Mouse (Mus musculus) forebrain, embryonic 14.5 days (tissue): ENCODE measurements around the gene Hpse2. TPM values are rescaled to one million over a fixed set of nuclear protein-coding genes. Genes with fewer than 3 reads are reported as not detected.
A peak's percentile ranks its signal among the peaks of the same experiment; 100 is the strongest.

Experiments used
- ATAC-seq: fragments of 200-750 bp; cut with Nextera tagmentation; 2 replicates; pipeline ENCODE4 v1.8.0; 2017; ENCODE audit warnings: mild to moderate bottlenecking, moderate library complexity
- DNase-seq: peaks from one replicate; pipeline ENCODE4 v3.0.0-alpha.2; 2015; ENCODE audit warnings: low spot score
- H3K27ac ChIP-seq: fragments of 300-500 bp; sonication (generic); 2 replicates; pipeline ENCODE4 v1.5.1; 2014; ENCODE audit warnings: low read depth, mild to moderate bottlenecking, control low read depth, low read length, moderate library complexity
- H3K27me3 ChIP-seq: fragments of 300-500 bp; sonication (generic); replicated peaks from 2 replicates; pipeline ENCODE4 v1.6.1; 2014; ENCODE audit warnings: low read length, control low read depth, mixed read lengths; ENCODE audit not compliant: control insufficient read depth, insufficient read depth
- H3K36me3 ChIP-seq: fragments of 300-500 bp; sonication (generic); 2 replicates; pipeline ENCODE4 v1.6.1; 2014; ENCODE audit warnings: low read length, control low read depth; ENCODE audit not compliant: control insufficient read depth, insufficient read depth
- H3K4me1 ChIP-seq: fragments of 300-500 bp; sonication (generic); 2 replicates; pipeline ENCODE4 v1.6.1; 2014; ENCODE audit warnings: antibody characterized with exemption, low read length, control low read depth; ENCODE audit not compliant: control insufficient read depth, insufficient read depth
- H3K4me2 ChIP-seq: fragments of 300-500 bp; sonication (generic); 2 replicates; pipeline ENCODE4 v1.6.1; 2014; ENCODE audit warnings: mild to moderate bottlenecking, control low read depth, low read length
- H3K4me3 ChIP-seq: fragments of 300-500 bp; sonication (generic); 2 replicates; pipeline ENCODE4 v1.5.1; 2014; ENCODE audit warnings: low read depth, low read length, control low read depth
- H3K9ac ChIP-seq: fragments of 300-500 bp; sonication (generic); 2 replicates; pipeline ENCODE4 v1.6.1; 2014; ENCODE audit warnings: mild to moderate bottlenecking, low read length, control low read depth, moderate library complexity
- H3K9me3 ChIP-seq: fragments of 300-500 bp; sonication (generic); replicated peaks from 2 replicates; pipeline ENCODE4 v1.6.1; 2016; ENCODE audit warnings: low read length, control low read depth, mixed read lengths; ENCODE audit not compliant: control insufficient read depth
- WGBS: fragments of 180-500 bp; shearing (Covaris S2); extraction: QIAGEN DNeasy Blood & Tissue Kit; methylation state at CpG from one replicate; pipeline ENCODE4 v1.1.7; 2014; 5-methylcytosine and 5-hydroxymethylcytosine counted together
- polyA plus RNA-seq: library from polyadenylated mRNA; unstranded; fragments of >200 nt; fragmentation: Nextera tagmentation; extraction: Ambion mirVana; gene quantifications from 2 replicates; pipeline ENCODE4 v1.2.1, GENCODE M21; 2014

Gene Hpse2
- polyA plus RNA-seq, 1 experiment from 2014 or later, result 0.04 TPM

DNA sequence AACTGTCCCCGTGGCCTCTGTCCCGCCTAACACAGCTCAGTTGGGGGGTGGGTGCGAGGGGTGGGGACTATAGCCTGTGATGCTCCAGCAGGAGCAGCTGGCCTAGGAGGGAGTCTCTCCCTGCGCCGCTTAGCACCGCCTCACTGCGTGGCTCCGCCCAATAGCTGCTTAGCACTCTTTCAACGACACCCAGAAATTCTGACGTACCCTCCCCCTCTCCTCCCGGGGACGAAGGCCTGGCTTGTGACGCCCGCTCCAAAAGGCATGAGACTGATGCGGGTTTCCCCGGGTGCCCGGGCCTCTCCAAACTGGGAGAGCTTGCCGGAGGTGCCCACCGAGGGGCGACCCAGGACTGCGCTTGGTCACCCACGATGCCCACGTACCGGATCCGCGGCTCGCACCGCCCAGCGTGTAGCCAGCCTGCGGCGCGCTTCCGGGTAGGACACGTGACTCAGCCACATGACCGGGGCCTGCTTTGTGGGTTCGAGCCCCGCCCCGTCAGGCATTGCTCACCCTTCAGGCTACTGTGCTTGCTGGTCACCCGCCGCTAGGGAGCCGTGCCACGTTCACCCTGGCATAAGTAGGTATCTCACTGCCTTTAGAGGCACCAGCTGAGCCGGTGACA, 608.5 kb downstream of the Hpse2 start, which contains the start of gene Hps1:
Gene Hps1, minus strand, starts transcription at position 448 of the 625 bp plus-strand sequence.
- Histone ChIP-seq H3K27me3 (no peaks in the 10 kb centered on the region), H3K36me3 (no peaks in the 10 kb centered on the region), H3K27ac (peak within 1 kb of the TSS; percentile 80), H3K4me3 (peak within 1 kb of the TSS; percentile 61), H3K9ac (peak within 1 kb of the TSS; percentile 70), H3K9me3 (no peaks in the 10 kb centered on the region), H3K4me1 (no peaks in the 10 kb centered on the region; the same call in 1 of the 2 replicates), H3K4me2 (peak within 1 kb of the TSS; percentile 58)
- under 1% methylated on average over 43 of the region's 43 CpGs for WGBS
- peak; percentile 99 for ATAC-seq
- DNase-seq, result peak; percentile 98

DNA sequence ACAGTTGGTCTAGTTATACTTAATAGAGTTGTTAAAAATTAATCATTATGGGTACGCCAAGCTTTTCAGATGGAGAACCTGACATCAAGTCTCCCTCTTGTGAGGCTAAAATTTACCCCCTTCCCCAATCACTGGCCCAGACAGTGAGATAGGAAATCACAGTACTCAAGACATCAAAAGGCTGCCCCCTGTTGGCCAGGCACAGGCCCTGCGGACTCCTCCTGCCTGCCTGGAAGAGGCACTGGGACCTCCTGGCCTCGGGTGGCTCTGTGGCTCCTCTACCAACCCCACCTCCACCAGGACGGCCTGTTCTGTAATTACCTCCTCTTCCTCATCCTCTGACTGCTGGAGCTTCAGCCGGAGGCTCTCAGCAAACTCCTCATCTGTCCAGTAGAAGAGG, 610.4 kb downstream of the Hpse2 start:
- no peak for DNase-seq
- WGBS, result 83% methylated on average over 5 of the region's 5 CpGs

DNA sequence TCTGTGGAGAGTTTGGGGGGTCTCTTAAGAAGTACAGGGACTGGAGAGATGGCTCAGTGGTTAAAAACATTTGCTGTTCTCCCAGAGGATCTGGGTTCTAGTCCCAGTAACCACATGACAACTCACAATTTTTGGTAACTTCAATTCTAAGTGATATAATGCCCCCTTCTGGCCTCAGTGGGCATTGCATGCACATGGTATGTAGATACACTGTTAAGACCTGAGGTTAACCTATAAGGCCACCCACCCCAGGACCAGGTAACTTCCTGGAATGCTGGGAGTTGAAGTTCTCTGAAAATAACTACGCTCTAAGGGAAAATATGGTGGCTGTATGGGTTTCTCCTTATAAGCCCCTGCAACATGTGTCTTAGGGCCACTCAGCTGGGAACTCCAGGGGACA, 611.3 kb downstream of the Hpse2 start:
- ATAC-seq (no peak), DNase-seq (peak; percentile 20)
- 97% methylated on average over 1 of the region's 1 CpGs for WGBS
- Histone ChIP-seq H3K4me2 (no peak overlapping the region), H3K4me1 (no peaks in the 10 kb centered on the region; the same call in 1 of the 2 replicates), H3K4me3 (no peak overlapping the region), H3K36me3 (no peaks in the 10 kb centered on the region), H3K9ac (no peak overlapping the region), H3K27me3 (no peaks in the 10 kb centered on the region), H3K27ac (no peak overlapping the region), H3K9me3 (no peaks in the 10 kb centered on the region)

More for the DNA sequence above, 610.4 kb downstream of the Hpse2 start:
- ATAC-seq, result no peak
- Histone ChIP-seq H3K4me3 (no peak overlapping the region), H3K36me3 (no peaks in the 10 kb centered on the region), H3K4me1 (no peaks in the 10 kb centered on the region; the same call in 1 of the 2 replicates), H3K27me3 (no peaks in the 10 kb centered on the region), H3K4me2 (no peak overlapping the region), H3K27ac (no peak overlapping the region), H3K9me3 (no peaks in the 10 kb centered on the region), H3K9ac (no peak overlapping the region)

DNA sequence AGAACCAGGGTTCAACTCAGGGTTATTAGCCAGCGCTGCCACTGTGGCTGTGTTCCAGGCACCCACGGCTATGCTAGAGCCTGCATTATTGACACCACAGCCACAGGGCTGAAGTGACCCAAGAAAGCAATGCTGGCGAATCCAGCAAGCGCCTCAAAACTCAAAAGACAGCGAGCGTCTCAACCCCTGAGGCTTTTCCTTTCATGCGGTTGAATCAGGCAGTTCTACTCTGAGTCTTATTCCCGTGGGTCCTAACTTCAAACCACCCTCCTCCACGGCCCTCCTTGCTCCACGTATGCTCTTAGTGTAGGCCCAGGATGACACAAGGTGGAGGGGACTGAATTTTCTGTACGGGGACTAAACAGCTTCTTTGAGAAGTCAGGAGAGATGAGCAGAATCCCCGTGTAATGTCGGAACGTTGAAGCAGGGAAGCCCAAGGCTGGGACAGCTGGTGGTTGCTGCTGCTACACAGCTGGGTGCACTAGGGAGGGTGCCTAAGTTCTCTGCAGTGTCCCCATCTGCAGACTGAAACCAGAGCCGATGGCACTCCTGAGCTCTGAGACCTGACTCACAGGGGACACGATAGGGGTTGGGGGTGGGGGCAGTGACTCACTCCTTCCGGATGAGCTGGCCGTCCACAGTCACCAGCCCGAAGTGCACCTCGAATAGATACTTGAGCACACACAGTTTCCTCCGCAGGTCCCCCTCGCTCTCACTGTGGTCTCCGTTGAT, 617.8 kb downstream of the Hpse2 start:
- Histone ChIP-seq H3K36me3 (peaks cover 19% of the 10 kb centered on the region; the same call in 1 of the 2 replicates), H3K9me3 (no peaks in the 10 kb centered on the region), H3K27ac (no peak overlapping the region), H3K4me3 (no peak overlapping the region), H3K9ac (no peak overlapping the region), H3K4me1 (no peaks in the 10 kb centered on the region), H3K4me2 (no peak overlapping the region), H3K27me3 (no peaks in the 10 kb centered on the region)
- ATAC-seq (no peak), DNase-seq (no peak)
- WGBS, result 84% methylated on average over 23 of the region's 23 CpGs

DNA sequence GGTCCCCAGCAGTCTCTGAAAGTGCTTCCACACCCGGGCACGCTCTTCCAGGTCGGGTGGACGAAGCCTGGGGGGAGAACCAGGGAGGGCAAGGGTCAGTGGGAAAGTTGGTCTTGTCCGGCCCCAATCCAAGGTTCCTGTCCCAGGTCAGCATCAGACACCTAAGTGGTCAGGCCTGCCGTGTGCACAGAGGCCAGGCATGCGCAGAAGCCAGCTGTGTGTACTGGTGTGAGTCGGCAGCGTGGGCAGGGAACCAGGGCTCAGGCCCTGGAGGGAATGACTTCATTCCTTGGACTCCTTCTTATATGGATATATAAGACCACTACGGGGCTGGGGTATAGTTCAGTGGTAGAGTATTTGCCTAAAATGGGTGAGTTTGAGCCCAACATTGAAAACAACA, 618.5 kb downstream of the Hpse2 start:
- WGBS, result 91% methylated on average over 10 of the region's 10 CpGs

DNA sequence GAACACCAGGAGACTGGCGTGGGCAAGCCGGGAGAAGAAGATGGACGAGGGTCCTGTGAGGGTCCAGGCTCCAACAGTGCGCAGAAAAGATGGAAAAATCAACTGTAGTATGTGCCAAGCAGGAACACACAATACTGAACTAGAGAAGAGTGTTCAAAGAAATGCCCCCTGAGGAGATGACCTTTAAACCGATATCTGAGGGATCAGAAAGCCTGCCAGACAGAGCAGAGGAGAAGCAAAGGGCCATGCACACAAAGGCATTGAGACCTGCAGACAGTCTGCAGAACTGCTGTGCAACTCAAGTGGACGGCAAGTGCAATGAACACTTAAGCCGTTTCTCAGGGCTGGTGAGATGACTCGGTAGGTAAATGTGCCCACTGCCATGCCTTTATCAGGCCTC, 620.8 kb downstream of the Hpse2 start:
- DNase-seq (no peak), ATAC-seq (no peak)
- no peak overlapping the region for H3K4me3 ChIP-seq
- H3K4me1 ChIP-seq, result no peaks in the 10 kb centered on the region
- no peaks in the 10 kb centered on the region for H3K9me3 ChIP-seq
- no peak overlapping the region for H3K4me2 ChIP-seq
- WGBS, result 70% methylated on average over 8 of the region's 8 CpGs
- H3K9ac ChIP-seq, result no peak overlapping the region
- no peak overlapping the region for H3K27ac ChIP-seq
- peaks cover 19% of the 10 kb centered on the region; the same call in 1 of the 2 replicates for H3K36me3 ChIP-seq
- no peaks in the 10 kb centered on the region for H3K27me3 ChIP-seq

More for the DNA sequence above, 618.5 kb downstream of the Hpse2 start:
- DNase-seq (no peak), ATAC-seq (no peak)
- no peak overlapping the region for H3K4me2 ChIP-seq
- H3K36me3 ChIP-seq, result peaks cover 19% of the 10 kb centered on the region; the same call in 1 of the 2 replicates
- no peaks in the 10 kb centered on the region for H3K27me3 ChIP-seq
- no peaks in the 10 kb centered on the region for H3K4me1 ChIP-seq
- H3K9me3 ChIP-seq, result no peaks in the 10 kb centered on the region
- no peak overlapping the region for H3K9ac ChIP-seq
- H3K27ac ChIP-seq, result no peak overlapping the region
- H3K4me3 ChIP-seq, result no peak overlapping the region

DNA sequence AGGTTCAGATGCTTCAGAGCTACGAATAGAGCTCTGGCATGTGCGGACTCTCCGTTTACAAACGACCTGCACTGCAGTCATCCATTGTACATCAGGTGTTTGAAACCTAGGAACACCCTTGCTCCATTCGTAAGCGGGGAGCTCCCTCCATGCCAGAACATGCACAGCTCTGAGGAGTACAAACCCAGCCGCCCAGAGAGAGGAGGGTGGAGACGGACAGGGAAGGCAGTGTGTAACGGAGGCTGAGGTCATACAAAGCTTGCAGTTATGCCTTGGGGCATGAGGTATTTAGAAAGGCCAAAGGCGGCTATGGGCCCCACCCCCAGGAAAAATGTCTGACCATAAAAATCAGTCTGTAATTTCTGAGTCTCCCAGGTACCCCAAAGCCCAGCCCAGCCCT, 623.8 kb downstream of the Hpse2 start:
- 64% methylated on average over 10 of the region's 10 CpGs for WGBS
- H3K4me3 ChIP-seq, result no peak overlapping the region
- no peak overlapping the region for H3K4me2 ChIP-seq
- H3K9me3 ChIP-seq, result no peaks in the 10 kb centered on the region
- ATAC-seq (no peak), DNase-seq (no peak)
- peaks cover 10% of the 10 kb centered on the region; the same call in 1 of the 2 replicates for H3K36me3 ChIP-seq
- H3K4me1 ChIP-seq, result no peaks in the 10 kb centered on the region
- no peak overlapping the region for H3K27ac ChIP-seq
- H3K27me3 ChIP-seq, result no peaks in the 10 kb centered on the region
- H3K9ac ChIP-seq, result no peak overlapping the region

DNA sequence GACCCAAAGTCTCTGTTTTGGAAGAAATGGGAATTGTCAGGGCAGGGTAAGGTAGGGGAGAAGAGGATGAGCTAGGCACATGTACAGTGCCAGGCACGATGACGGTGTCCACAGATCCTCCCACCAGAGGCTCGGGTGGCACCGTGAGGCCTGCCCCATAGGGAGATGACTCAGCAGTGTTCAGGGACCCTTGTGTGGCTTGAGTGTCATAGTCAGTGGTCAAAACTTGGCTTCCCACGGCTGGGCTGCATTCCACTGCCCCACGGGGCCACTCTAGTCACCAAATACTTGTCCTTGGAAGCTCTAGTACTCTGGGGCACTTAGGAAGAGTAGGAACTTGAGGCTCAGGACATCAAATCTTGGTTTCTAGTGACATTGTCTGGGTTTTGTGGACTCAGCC, 631.5 kb downstream of the Hpse2 start:
- 92% methylated on average over 6 of the region's 6 CpGs for WGBS
- Histone ChIP-seq H3K27ac (no peak overlapping the region), H3K4me2 (no peak overlapping the region), H3K9me3 (no peaks in the 10 kb centered on the region), H3K4me3 (no peak overlapping the region), H3K4me1 (peaks cover 16% of the 10 kb centered on the region), H3K36me3 (no peaks in the 10 kb centered on the region), H3K27me3 (no peaks in the 10 kb centered on the region), H3K9ac (no peak overlapping the region)
- DNase-seq (no peak), ATAC-seq (no peak)
